Mouse (Mus musculus): ENCODE measurements around the gene Lao1.
"Not testable (repeated sequence)": the region's sequence is repeated elsewhere in the genome, so short reads cannot be mapped to it uniquely, and the experiment has no call there.

- TF ChIP-seq POLR2A (IDR thresholded peaks at IDR 0.05; ENCODE audit: borderline replicate concordance, extremely low read depth, insufficient read depth, insufficient read length, poor library complexity, severe bottlenecking); CTCF (IDR thresholded peaks at IDR 0.05; ENCODE audit: borderline replicate concordance, extremely low read depth, insufficient read depth, insufficient read length): not testable (repeated sequence)
These were observed 44.0 kb upstream of the Lao1 start, which contains the start of gene Olfr1329 for GRCm38 (mm10) chr4:118917365-118917764.
